Mouse (Mus musculus) brain, embryonic 14.5 days (tissue): Measurements from ENCODE around the gene 4921501E09Rik.

Experiments used
- CTCF ChIP-seq: fragments of 200-500 bp; IDR thresholded peaks from 2 replicates; pipeline ENCODE4 v1.5.1; 2012; ENCODE audit warnings: inconsistent platforms, mild to moderate bottlenecking, moderate library complexity, borderline replicate concordance; ENCODE audit not compliant: insufficient read depth, insufficient read length; ENCODE audit errors: extremely low read depth
- POLR2A ChIP-seq: fragments of 200-500 bp; IDR thresholded peaks from 2 replicates; pipeline ENCODE4 v1.6.1; 2012; ENCODE audit warnings: mild to moderate bottlenecking, inconsistent platforms, borderline replicate concordance; ENCODE audit not compliant: poor library complexity, insufficient read depth, insufficient read length, severe bottlenecking; ENCODE audit errors: extremely low read depth

GRCm38 (mm10) chr17:33032900-33033891, 34.7 kb downstream of the 4921501E09Rik start, which contains the start of gene Zfp763:
- TF ChIP-seq CTCF: no peak
- TF ChIP-seq POLR2A: peak; percentile 25; the same call in 1 of the 2 replicates
